Mouse (Mus musculus) bone marrow macrophage, adult 2 months (primary cell): ENCODE results near the gene Tanc2. TPM values are rescaled to one million over a fixed set of nuclear protein-coding genes. Genes with fewer than 3 reads are reported as not detected.

ENCODE experiments used
- H3K27ac ChIP-seq: 2 replicates; pipeline ENCODE4 v1.5.1; 2012; ENCODE audit warnings: low read depth, low read length; ENCODE audit not compliant: insufficient read depth
- H3K4me1 ChIP-seq: 2 replicates; pipeline ENCODE4 v1.6.1; 2012; ENCODE audit warnings: low read length; ENCODE audit not compliant: control insufficient read depth, insufficient read depth
- H3K4me3 ChIP-seq: 2 replicates; pipeline ENCODE4 v1.5.1; 2012; ENCODE audit warnings: mild to moderate bottlenecking, low read length, moderate library complexity; ENCODE audit not compliant: insufficient read depth
- CTCF ChIP-seq: IDR thresholded peaks from 2 replicates; pipeline ENCODE4 v1.5.1; 2012; ENCODE audit warnings: low read depth, mild to moderate bottlenecking, low read length, moderate library complexity
- POLR2A ChIP-seq: IDR thresholded peaks from 2 replicates; pipeline ENCODE4 v1.6.1; 2012; ENCODE audit warnings: mild to moderate bottlenecking, low read depth, low read length, borderline replicate concordance
- polyA plus RNA-seq: library from polyadenylated mRNA; stranded (reverse); fragments of >200 nt; gene quantifications from 2 replicates; pipeline ENCODE4 v1.2.4, GENCODE M21; 2012; ENCODE audit not compliant: missing spikeins, insufficient read depth, insufficient read length

The Tanc2 gene
- polyA plus RNA-seq, 1 experiment = 35.1 TPM

- H3K4me3 ChIP-seq = no peak overlapping the region
- peaks cover 6% of the 10 kb centered on the region for H3K4me1 ChIP-seq
- H3K27ac ChIP-seq = no peak overlapping the region
- TF ChIP-seq POLR2A = no peak
- TF ChIP-seq CTCF = no peak
Measured at GRCm38 (mm10) chr11:105626201-105626600, 36.4 kb downstream of the Tanc2 start.

- TF ChIP-seq CTCF (no peak), POLR2A (no peak)
- Histone ChIP-seq H3K27ac (no peak overlapping the region), H3K4me1 (no peaks in the 10 kb centered on the region), H3K4me3 (no peak overlapping the region)
Measured at GRCm38 (mm10) chr11:105643995-105644394, 54.2 kb downstream of the Tanc2 start.

GRCm38 (mm10) chr11:105648026-105648425 is 58.2 kb downstream of the Tanc2 start:
- TF ChIP-seq POLR2A (no peak), CTCF (no peak)
- no peak overlapping the region for H3K27ac ChIP-seq
- H3K4me1 ChIP-seq = no peaks in the 10 kb centered on the region
- H3K4me3 ChIP-seq = no peak overlapping the region

GRCm38 (mm10) chr11:105654616-105655015 is 64.8 kb downstream of the Tanc2 start:
- H3K4me3 ChIP-seq = no peak overlapping the region
- H3K27ac ChIP-seq = no peak overlapping the region
- H3K4me1 ChIP-seq = no peaks in the 10 kb centered on the region; the same call in 1 of the 2 replicates
- no peak for TF ChIP-seq POLR2A
- TF ChIP-seq CTCF = no peak

- no peak overlapping the region for H3K27ac ChIP-seq
- TF ChIP-seq CTCF (no peak), POLR2A (no peak)
- no peak overlapping the region for H3K4me3 ChIP-seq
- H3K4me1 ChIP-seq = no peaks in the 10 kb centered on the region; the same call in 1 of the 2 replicates
Measured at GRCm38 (mm10) chr11:105655335-105655734, 65.5 kb downstream of the Tanc2 start.

GRCm38 (mm10) chr11:105667879-105668278 is 78.1 kb downstream of the Tanc2 start:
- TF ChIP-seq CTCF (no peak), POLR2A (no peak)
- Histone ChIP-seq H3K4me3 (no peak overlapping the region), H3K4me1 (no peaks in the 10 kb centered on the region), H3K27ac (no peak overlapping the region)

GRCm38 (mm10) chr11:105678996-105679395 is 89.2 kb downstream of the Tanc2 start:
- Histone ChIP-seq H3K4me3 (no peak overlapping the region), H3K27ac (no peak overlapping the region), H3K4me1 (no peaks in the 10 kb centered on the region)
- no peak for TF ChIP-seq CTCF
- TF ChIP-seq POLR2A = no peak

GRCm38 (mm10) chr11:105684747-105685146 is 95.0 kb downstream of the Tanc2 start:
- no peaks in the 10 kb centered on the region for H3K4me1 ChIP-seq
- TF ChIP-seq CTCF = no peak
- TF ChIP-seq POLR2A = no peak
- H3K4me3 ChIP-seq = no peak overlapping the region
- no peak overlapping the region for H3K27ac ChIP-seq

GRCm38 (mm10) chr11:105700528-105700927 is 110.7 kb downstream of the Tanc2 start:
- no peak overlapping the region for H3K27ac ChIP-seq

GRCm38 (mm10) chr11:105719660-105720059 is 129.9 kb downstream of the Tanc2 start:
- Histone ChIP-seq H3K4me3 (no peak overlapping the region), H3K27ac (no peak overlapping the region), H3K4me1 (no peaks in the 10 kb centered on the region)
- TF ChIP-seq POLR2A = no peak
- no peak for TF ChIP-seq CTCF

More at GRCm38 (mm10) chr11:105700528-105700927, 110.7 kb downstream of the Tanc2 start:
- no peak overlapping the region for H3K4me3 ChIP-seq
- TF ChIP-seq CTCF (no peak), POLR2A (no peak)
- no peaks in the 10 kb centered on the region for H3K4me1 ChIP-seq

GRCm38 (mm10) chr11:105731541-105731940 is 141.8 kb downstream of the Tanc2 start:
- Histone ChIP-seq H3K27ac (no peak overlapping the region), H3K4me3 (no peak overlapping the region), H3K4me1 (no peaks in the 10 kb centered on the region)
- TF ChIP-seq CTCF (no peak), POLR2A (no peak)
